ENCODE assay signal across 16 mouse cellular contexts in the genomic region with DNA sequence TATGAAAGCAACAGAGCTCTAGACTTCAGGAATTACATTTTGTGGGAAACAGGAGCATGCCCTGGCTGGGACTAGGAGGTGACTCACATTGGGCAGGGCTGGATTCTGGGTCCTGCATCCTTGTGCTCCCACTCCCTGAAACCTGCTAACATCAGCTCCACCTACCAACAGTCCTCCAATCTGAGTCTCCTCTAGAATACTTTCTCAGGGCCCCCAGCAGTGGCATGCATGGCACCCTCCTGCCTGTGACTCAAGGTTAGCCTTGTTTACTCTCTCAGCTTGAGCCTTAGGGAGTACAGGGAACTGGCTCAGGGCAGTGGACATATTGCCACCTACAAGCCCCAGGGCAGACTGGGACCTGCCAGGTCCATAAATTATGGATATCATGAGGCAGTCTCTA. TPM values are rescaled to one million over a fixed set of nuclear protein-coding genes. Genes with fewer than 3 reads are reported as not detected.
"Had no signal": no experiment of that assay in that cellular context is flagged by ENCODE, and none has a peak within 500 bp of the region (broad histone marks: within the 10 kb centered on the region; RNA-seq: fewer than 3 reads in every experiment).

No protein-coding gene starts in this region.

- DNase-seq: right cerebral cortex, adult 18-20 months; right cerebral cortex, postnatal 25 days; thymus, adult 2 months; thymus, postnatal 25 days had no signal

- H3K27ac ChIP-seq: left cerebral cortex, adult 2 months; limb, embryonic 10.5 days; liver, embryonic 15.5 days; macrophage; midbrain, embryonic 12.5 days had no signal

- H3K4me3 ChIP-seq: left cerebral cortex, adult 2 months; limb, embryonic 10.5 days; liver, embryonic 15.5 days; megakaryocyte, embryonic 14.5 days; midbrain, embryonic 12.5 days had no signal

- H3K4me2 ChIP-seq: liver, embryonic 11.5 days; liver, embryonic 15.5 days; midbrain, embryonic 12.5 days had no signal

- H3K9me3 ChIP-seq: limb, embryonic 10.5 days; liver, embryonic 15.5 days; megakaryocyte, embryonic 14.5 days; midbrain, embryonic 12.5 days had no signal

- H3K9ac ChIP-seq: liver, embryonic 15.5 days; midbrain, embryonic 12.5 days had no signal

- H3K36me3 ChIP-seq: limb, embryonic 10.5 days; liver, embryonic 15.5 days; midbrain, embryonic 12.5 days had no signal

RNA-seq across cellular contexts. Expression of gene Rnf224, which starts 1.5 kb away (rescaled TPM):
- polyA plus RNA-seq: limb, embryonic 10.5 days; liver, embryonic 15.5 days; macrophage; midbrain, embryonic 12.5 days; midbrain, postnatal 0 days; neural tube, embryonic 14.5 days; small intestine, adult 2 months had no signal

RNA-seq across cellular contexts. Expression of gene Slc34a3, which starts 3.9 kb away (rescaled TPM):
- polyA plus RNA-seq: limb, embryonic 10.5 days; limb, embryonic 14.5 days; liver, embryonic 15.5 days; lung, adult 2 months; macrophage; midbrain, embryonic 12.5 days; midbrain, postnatal 0 days; neural tube, embryonic 14.5 days had no signal

RNA-seq across cellular contexts. Expression of gene Rnf208, which starts 3.9 kb away (rescaled TPM):
- polyA plus RNA-seq: macrophage had no signal

RNA-seq across cellular contexts. Expression of gene Cysrt1, which starts 4.1 kb away (rescaled TPM):
- polyA plus RNA-seq: limb, embryonic 10.5 days; liver, embryonic 11.5 days; liver, embryonic 15.5 days; macrophage; midbrain, embryonic 12.5 days had no signal
